Mouse (Mus musculus): ENCODE measurements around the gene Ncoa1.
"Not testable (repeated sequence)": the region's sequence is repeated elsewhere in the genome, so short reads cannot be mapped to it uniquely, and the experiment has no call there.

Gene Ncoa1

DNA sequence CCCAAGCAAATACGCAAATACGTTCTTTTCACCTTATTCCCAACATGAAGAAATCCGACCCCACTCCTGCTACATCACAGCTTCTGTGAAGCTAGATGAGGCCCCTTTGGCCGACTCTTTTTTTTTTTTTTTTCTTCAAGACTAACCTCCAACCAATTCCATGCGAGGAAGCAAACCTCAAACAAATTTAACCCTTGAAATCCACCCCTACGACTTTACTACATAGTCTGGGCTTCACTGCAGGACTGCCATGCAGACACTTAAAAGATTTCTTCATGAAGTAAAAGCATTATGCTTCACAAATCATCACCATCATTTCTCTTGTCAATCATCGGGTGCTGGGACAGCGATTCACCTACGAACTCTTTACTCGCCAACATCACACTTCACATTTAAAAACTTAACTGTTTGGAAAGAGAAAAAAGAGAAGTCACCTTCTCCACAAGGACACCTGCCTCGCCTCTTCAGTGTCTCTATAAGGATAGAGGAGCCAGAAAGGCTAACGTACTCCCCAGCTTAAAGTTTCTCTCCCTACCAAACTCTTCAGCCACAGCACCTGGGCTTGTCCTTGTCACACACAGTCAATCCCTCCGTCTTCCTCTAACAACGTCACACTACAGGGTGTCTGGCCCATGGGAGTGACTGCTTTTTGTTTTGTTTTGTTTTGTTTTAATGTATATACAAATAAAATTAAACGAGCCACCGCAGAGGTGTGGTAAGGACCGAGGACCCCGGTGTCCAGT, 1.6 kb downstream of the Ncoa1 start:
- no peak for DNase-seq

- no peak for DNase-seq
These were observed 7.9 kb downstream of the Ncoa1 start for GRCm38 (mm10) chr12:4469115-4469514.

GRCm38 (mm10) chr12:4463701-4464100, 13.3 kb downstream of the Ncoa1 start:
- DNase-seq: no peak

DNA sequence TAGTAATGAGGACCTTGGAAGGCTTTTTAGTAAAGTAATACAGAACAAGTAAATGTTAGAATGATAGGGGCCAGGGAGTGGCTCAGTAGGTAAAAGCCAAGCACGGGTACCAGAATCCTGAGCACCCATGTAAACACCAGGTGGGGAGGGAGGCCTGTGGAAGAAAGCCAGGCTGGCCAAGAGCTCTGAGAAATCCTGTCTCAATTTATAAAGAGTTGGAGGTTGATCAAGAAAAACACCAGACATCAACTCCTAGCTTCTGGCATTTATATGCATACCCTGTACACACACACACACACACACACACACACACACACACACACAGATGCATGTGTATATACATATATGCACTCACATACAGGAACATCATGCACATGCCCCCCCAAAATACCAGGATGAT, 14.6 kb downstream of the Ncoa1 start:
- DNase-seq: no peak

GRCm38 (mm10) chr12:4460990-4461389, 16.0 kb downstream of the Ncoa1 start:
- no peak for DNase-seq

GRCm38 (mm10) chr12:4454956-4455565, 21.9 kb downstream of the Ncoa1 start:
- no peak for DNase-seq

- DNase-seq: no peak
These were observed 22.7 kb downstream of the Ncoa1 start for GRCm38 (mm10) chr12:4454248-4454647.

DNA sequence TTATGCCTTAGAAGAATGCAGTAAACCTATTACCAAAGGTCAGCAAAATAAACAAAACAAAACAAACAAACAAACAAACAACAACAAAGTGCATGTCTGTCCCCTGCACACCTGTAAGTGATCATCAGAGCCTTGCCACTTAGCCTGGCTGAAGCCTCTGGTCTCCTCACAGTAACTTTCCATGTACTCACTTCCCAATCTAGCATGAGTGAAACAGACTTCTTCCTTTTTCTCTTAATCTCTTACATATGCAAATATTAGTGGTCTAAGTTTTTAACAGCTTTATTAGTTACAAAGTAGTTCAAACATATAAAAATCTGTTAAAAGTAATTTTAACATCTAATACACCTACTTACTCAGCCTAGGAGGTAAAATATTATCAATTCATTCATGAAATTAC, 24.7 kb downstream of the Ncoa1 start:
- no peak for DNase-seq

- not testable (repeated sequence) for DNase-seq
These were observed 26.5 kb downstream of the Ncoa1 start for GRCm38 (mm10) chr12:4450485-4450884.

- no peak for DNase-seq
These were observed 28.8 kb downstream of the Ncoa1 start for GRCm38 (mm10) chr12:4448076-4448589.

GRCm38 (mm10) chr12:4444946-4445345, 32.0 kb downstream of the Ncoa1 start:
- no peak for DNase-seq

GRCm38 (mm10) chr12:4441451-4441850, 35.5 kb downstream of the Ncoa1 start:
- DNase-seq: no peak

DNA sequence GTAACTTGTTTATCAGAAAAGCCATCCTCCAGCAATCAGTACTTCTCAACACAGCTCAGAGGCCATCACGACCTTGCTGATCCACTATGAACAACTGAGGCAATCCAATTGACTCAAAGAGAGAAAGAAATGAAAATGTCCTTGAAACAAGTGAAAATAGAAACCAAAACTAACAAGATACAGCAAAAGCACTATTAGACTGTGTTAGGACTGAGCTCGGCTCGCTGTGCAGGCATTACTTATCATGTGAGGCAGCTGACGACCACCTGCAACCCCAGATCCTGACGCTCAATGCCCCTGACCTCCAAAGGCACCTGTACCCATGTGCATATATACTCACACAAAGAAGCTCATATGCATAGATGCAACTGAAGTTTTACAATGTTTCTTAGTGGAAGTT, 40.8 kb downstream of the Ncoa1 start:
- no peak for DNase-seq

GRCm38 (mm10) chr12:4433549-4433948, 43.4 kb downstream of the Ncoa1 start:
- no peak for DNase-seq

DNA sequence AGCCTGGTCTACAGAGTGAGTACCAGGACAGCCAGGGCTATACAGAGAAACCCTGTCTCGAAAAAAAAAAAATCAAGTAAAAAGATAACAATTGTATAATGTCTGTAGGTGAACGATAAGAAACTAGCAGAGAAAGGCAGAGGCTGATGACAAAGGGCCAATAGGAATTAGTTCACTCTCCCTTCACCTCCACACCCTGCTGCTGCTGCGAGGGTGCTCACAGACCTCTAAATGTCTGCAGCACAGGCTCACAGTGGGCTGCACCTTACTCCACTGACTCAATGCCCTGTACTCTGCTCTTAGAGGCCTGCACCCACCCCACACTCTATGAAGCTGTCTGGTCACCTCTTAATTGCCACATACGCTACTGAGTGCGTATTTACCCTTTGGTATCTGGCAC, 45.0 kb downstream of the Ncoa1 start:
- no peak for DNase-seq

GRCm38 (mm10) chr12:4430061-4430825, 46.7 kb downstream of the Ncoa1 start:
- DNase-seq: no peak

- no peak for DNase-seq
These were observed 58.2 kb downstream of the Ncoa1 start for GRCm38 (mm10) chr12:4418824-4419223.

DNA sequence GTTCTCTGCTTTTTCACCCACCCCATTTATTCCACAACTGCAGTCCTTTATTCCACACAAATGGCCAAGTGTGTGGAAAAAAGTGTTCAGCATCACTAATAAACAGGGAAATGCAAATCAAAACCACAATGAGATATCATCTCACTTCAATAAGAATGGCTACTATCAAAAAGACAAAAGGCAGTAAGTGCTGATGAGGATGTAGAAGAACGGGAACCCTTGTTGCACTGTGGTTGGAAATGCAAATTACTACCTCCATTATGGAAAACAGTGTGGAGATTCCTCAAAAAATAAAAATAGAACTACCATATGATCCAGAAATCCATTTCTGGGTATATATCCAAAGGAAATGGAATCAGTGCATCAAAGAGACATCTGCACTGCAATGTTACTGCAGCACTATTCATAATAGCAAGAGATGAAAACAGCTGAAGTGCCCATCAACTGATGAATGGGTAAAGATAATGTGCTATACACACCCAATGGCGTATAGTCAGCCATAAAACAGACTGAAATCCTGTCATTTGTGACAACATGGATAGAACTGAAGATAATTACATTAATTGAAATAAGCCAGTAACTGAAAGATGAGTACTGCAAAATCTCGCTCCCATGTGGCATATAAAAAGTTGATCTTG, 59.2 kb downstream of the Ncoa1 start:
- no peak for DNase-seq

- peak; percentile 12 for DNase-seq
These were observed 69.9 kb downstream of the Ncoa1 start for GRCm38 (mm10) chr12:4407085-4407484.

DNA sequence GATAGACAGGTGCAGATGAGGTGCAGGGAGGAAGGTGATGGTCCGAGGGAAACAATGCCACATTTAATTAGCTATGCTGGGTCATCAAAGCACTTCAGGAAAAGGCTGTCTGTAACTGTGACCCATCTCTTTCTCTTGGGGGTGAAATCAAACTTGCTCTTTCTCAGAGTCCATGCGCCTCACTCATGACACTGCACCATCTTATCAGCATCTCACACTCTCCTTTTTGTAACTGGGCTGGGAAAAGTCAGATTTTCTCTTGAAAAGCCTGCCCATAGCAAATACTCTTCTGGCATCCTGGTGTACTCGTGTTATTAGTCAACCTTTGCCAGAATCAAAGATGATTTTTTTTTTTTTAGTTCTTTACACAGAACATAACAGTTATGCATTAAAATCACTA, 70.8 kb downstream of the Ncoa1 start:
- DNase-seq: no peak

GRCm38 (mm10) chr12:4403206-4403605, 73.8 kb downstream of the Ncoa1 start:
- no peak for DNase-seq

- no peak for DNase-seq
These were observed 80.8 kb downstream of the Ncoa1 start for GRCm38 (mm10) chr12:4396221-4396620.

DNA sequence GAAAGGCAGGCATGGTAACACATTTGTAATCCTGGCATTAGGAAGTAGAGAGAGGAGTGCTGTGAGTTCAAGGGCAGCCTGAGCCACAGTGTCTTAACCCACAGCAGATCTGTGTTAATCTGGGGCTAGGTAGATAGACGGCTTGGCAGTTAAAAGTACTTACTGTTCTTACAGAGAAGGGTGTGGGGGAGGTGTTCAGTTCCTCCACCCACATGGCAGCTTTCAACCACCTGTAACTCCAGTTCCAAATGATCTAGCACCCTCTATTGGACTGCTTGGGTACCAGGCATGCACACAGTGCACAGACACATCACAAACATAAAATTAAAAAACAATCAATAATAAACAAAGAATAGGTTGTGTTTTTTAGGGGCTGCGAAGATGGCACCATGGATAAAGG, 84.4 kb downstream of the Ncoa1 start:
- no peak for DNase-seq
